In genomic region chr10:51405141-51405540, GRCm38 (mm10) we compare ENCODE assay signal across 7 mouse cellular contexts.
DNase-seq lines count a peak whose midpoint lies in the region; ATAC-seq and TF ChIP-seq lines count a peak whose summit lies in the region.

No protein-coding gene starts in this region.

- no peaks in the 10 kb centered on the region for H3K79me2 ChIP-seq in CH12.LX (replicated peaks; ENCODE audit: control insufficient read depth, extremely low read depth, insufficient read depth, poor library complexity, severe bottlenecking)

- H3K27ac ChIP-seq in CH12.LX (ENCODE audit: insufficient read depth, low read depth) = no peak overlapping the region

- H3K4me3 ChIP-seq in CH12.LX (replicated peaks in 1 of 3; ENCODE audit: low read depth in 2 of 3, low read length in 2 of 3, poor library complexity in 1 of 3) = no peak overlapping the region

- no peak for TF ChIP-seq POLR2A in CH12.LX (IDR thresholded peaks at IDR 0.05; ENCODE audit: low read depth, low read length)

- TF ChIP-seq EP300 in CH12.LX (IDR thresholded peaks at IDR 0.05; ENCODE audit: low read length) = no peak

- 0 out of 4 replicates have a peak, but pooled peaks cover 0 to 4% of the 10 kb centered on the region in 2 experiments for H3K4me1 ChIP-seq in CH12.LX (ENCODE audit: control insufficient read depth in 1 of 2, insufficient read depth in 2 of 2)

- in situ Hi-C loops in CH12.LX (cut with MboI; ENCODE audit: low pct_ligation_motif_present, low pct_unique_long_range_greater_than_20kb, low sequenced_read_pairs) = loop anchor here (25.0 kb wide), 2 partner anchors 518 to 693 kb away; partner anchors contain the start of gene Sim1

- H3K27me3 ChIP-seq in CH12.LX (replicated peaks) = no peaks in the 10 kb centered on the region

- dilution Hi-C loops in CH12.LX (cut with MboI; ENCODE audit: extremely low pct_ligation_motif_present, extremely low pct_unique_long_range_greater_than_20kb, low sequenced_read_pairs) = no loop called here

- H3K4me2 ChIP-seq in CH12.LX (ENCODE audit: insufficient read depth, low read depth, poor library complexity, severe bottlenecking) = no peak overlapping the region

- peak; percentile 63 to 85 for TF ChIP-seq CTCF in CH12.LX (conservative IDR thresholded peaks at IDR 0.05 in 1 of 2, IDR thresholded peaks at IDR 0.05 in 1 of 2; ENCODE audit: low read depth in 2 of 2, low read length in 2 of 2)

- peak; percentile 86 for TF ChIP-seq RAD21 in CH12.LX (IDR thresholded peaks at IDR 0.05; ENCODE audit: low read depth, low read length)

- peak; percentile 100 for ATAC-seq in common myeloid progenitor, adult 5-6 weeks (replicated peaks; ENCODE audit: low read depth, poor library complexity, severe bottlenecking)

- no peaks in the 10 kb centered on the region for H3K9me3 ChIP-seq in CH12.LX (replicated peaks; ENCODE audit: low read length)

- intact Hi-C loops in heart, postnatal 10 days (cut with DNase I) = loop anchor here (2.0 to 10.0 kb wide), 2 partner anchors 510 to 700 kb away; partner anchors contain the start of gene Sim1

- no peaks in the 10 kb centered on the region for H3K36me3 ChIP-seq in CH12.LX (replicated peaks in 1 of 2; ENCODE audit: control insufficient read depth in 1 of 2, insufficient read depth in 1 of 2, low read length in 1 of 2)

- no peak overlapping the region for H3K9ac ChIP-seq in CH12.LX (ENCODE audit: insufficient read depth, low read depth)

- DNase-seq in CH12.LX (ENCODE audit: extremely low read depth) = peak; percentile 88
- peak; percentile 81 for DNase-seq in NIH3T3 (ENCODE audit: low read depth)
- peak; percentile 30 to 60 for DNase-seq in heart, postnatal 10 days
- DNase-seq in layer of hippocampus, adult 11-12 months (ENCODE audit: low spot score) = peak; percentile 69
- peak; percentile 43 for DNase-seq in lung, postnatal 10 days
- DNase-seq in retina, postnatal 1 day = peak; percentile 71

TF ChIP-seq in CH12.LX, 34 proteins besides CTCF, POLR2A, EP300 and RAD21:
- TF ChIP-seq SMC3 (IDR thresholded peaks at IDR 0.05; ENCODE audit: low read depth, low read length) = peak; percentile 81
- TF ChIP-seq ZKSCAN1 (IDR thresholded peaks at IDR 0.05; ENCODE audit: borderline replicate concordance, low read depth, low read length) = no peak
